Mouse (Mus musculus) heart, postnatal 4 days (tissue): ENCODE measurements at regions not wholly inside any gene's neighbourhood (a gene's known extent, or its start where the extent isn't known, plus 50 kb on each side); places are given as distances from the start of the nearest gene placed in this dataset.
"Not testable (repeated sequence)": the region's sequence is repeated elsewhere in the genome, so short reads cannot be mapped to it uniquely, and the experiment has no call there.

Source experiments
- DNase-seq: peaks from one replicate; pipeline ENCODE4 v3.0.0; 2021

GRCm38 (mm10) chr1:193516395-193516794 is 146.3 kb upstream of the Camk1g start:
- DNase-seq: no peak

GRCm38 (mm10) chr1:193513929-193514710 is 144.0 kb upstream of the Camk1g start:
- peak; percentile 18 for DNase-seq

GRCm38 (mm10) chr1:193510066-193510793 is 140.1 kb upstream of the Camk1g start:
- DNase-seq: no peak

- DNase-seq: no peak
Measured at GRCm38 (mm10) chr1:193508271-193508670, 138.2 kb upstream of the Camk1g start.

DNA sequence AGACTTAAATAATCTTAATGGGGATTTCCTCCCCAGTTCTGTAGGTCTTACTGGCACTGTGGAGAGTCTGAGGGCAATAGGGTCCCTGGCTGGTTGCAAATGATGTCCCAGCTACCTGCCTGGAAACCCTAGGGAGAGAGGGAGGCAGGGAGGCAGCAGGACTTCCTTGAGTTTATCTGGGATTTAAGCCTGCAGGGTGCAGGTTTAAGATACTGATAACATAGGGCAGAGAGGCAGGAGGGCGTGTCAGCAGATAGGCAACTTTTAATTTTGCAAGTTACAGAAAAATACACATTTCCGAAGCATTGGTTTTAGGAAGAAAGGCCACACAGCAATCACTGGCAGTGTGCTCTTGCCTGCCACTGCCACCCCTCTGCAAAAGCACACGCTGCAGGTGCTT is 136.9 kb upstream of the Camk1g start:
- no peak for DNase-seq

DNA sequence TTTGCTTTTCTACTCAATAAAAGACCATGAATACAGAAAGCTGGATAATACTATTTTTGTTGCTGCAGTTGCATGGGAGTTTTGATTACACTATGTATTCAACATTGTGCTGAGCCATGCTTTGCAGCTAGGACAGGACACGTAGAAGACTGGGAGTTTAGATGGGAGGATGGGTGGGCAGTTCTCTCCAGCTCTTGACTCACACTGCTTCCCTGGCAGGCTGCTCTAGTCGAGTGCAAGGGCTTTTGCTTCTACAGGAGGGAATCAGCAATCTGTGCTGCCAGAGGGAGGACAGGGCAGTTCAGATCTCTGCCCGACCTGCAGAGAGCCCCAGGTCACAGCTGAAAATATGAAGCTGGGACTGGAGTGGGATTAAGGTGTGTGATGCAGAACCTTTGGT is 135.3 kb upstream of the Camk1g start:
- DNase-seq: no peak

DNA sequence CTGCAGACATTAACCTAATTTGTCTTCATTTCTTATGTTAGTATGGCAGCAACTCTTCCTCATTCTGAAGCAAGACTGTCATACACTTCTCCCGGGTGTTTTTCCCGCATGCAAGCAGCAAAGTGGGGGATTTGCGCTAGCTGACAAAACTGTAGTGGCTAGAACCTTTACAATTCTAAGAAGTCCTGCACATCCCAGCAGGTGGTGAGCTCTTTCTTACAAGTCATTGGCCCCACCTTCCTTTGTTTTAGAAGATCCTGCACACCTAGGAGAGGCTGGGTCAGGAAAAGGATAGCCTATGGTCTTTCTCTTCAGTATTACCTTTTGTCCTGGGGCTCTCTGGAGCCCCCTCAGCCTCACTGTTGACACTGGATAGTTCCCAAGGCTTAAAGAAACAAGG is 134.5 kb upstream of the Camk1g start:
- DNase-seq: no peak

DNA sequence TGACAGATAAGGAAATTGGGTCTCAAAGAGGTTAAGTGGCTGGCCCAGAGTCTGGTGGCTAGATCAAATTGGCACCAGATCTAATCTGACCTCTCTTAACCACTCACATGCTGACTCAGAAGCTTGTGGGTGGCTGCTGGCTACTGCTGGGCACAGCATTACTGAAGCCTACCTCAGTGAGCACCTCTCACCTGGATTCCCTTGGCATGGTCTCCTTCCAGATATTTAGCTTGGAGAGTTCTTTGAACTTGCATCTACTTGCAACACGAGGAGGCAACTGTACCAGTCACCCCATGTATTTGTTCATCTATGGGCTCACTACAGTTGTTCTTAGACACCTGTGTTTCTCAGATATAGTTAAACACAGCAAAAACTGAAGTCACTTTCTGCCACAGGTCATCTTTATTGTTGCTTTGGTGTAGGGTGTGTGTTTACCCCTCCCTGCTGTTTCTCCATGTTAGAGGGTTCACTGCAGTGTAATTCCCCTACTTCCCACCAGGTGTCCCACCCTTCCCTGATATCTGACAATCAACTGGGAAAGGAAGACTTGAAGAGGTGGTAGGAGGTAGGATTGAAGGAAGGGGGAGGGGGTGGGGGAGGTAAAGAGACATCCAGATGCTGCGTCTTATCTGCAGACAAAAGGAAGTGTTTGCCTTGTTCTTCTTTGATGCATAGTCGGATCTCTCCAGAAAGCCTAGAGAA is 133.7 kb upstream of the Camk1g start:
- DNase-seq: peak; percentile 61

DNA sequence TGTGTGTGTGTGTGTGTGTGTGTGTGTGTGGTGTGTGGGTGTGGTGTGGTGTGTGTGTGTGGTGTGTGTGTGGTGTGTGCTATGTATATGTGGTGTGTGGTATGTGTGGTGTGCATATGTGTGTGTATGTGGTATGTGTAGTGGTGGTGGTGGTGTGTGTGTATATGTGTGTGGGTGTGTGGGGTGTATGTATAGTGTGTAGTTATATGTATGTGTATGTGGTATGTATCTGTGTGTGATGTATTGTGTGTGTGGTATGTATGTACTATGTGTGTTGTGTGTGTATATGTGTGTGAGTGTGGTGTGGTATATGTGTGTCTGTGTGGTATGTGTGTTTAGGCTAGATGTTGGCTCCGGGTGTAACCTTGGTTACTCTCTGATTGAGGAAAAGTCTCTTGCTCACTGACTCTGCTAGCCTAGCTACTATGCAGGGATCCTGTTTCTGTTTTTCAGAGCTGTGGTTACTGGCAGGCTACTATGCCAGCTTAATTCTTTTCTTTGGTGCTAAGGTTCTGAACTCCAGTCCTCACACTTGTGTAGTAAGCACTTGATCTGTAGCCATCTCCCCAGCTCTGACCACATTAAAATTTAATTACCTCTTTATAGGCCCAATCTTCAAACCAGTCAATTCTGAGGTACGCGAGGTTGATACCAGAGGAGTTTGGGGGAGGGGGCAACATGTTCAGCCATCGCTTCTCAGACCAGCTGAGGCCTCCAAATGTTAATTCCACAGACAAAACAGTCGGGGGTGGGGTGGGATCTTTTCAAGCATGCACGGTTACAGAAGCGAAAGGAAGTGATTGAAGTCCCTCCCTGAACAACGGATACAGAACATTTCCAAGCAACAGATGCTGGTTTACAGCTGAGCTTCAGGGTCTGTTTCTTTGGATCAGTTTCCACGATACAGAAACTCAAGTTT is 126.4 kb upstream of the Camk1g start:
- no peak for DNase-seq

DNA sequence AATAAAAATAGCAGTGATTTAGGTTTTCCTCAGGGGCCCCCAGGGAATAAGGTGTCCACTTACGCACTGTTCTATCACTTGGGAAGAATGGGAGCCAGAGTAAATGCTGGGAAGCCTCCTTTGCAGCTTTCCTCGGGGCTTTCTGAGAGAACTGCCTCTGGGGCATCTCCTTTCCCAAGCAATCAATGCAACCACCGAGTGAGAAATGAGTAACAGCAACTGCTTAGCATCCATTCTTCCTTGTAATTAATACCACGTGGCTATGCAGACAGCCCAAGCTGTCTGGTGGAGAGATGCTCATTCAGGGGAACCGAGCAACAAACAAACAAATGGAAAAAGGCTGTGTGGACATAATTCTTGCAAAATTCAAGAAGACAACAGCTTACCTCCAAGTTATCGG is 117.9 kb upstream of the Camk1g start:
- DNase-seq: no peak

DNA sequence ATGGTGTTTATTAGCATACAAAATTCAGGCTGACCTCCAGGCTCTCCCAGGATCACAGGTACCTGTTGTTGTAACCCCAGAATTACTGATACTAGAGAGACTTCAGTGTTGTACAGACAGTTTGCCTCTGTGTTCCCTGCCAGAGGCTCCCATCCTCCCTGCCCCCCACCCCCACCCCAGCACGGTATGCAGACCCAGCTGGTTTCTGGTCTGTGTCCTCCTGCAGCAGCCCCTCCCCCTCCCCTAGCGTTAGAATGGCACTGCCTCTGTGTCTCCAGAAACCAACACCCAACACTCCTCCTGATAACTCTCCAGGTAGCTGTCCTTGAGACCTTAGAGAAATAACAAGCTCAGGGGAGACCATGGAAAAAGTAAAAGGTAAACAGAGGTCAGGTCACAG is 116.6 kb upstream of the Camk1g start:
- DNase-seq: not testable (repeated sequence)

GRCm38 (mm10) chr1:193484977-193485376 is 114.9 kb upstream of the Camk1g start:
- no peak for DNase-seq

DNA sequence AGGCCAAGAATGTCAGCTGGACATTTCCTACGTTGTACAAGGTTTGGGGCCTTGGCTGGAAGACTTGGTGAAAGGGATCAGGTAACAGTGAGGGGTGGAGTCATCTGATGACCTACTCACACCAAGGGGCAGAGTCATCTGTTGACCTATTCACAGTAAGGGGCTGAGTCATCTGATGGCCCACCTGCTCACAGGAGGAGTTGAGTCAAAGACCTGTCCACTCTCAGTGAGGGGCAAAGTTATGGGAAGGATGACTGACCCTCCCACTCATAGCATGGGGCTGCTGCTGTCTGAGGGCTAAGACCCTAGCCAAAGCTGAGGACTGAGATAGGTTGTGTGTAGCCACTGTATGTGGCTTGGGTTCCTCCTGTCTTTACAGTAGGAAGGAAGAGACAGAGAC is 107.2 kb upstream of the Camk1g start:
- no peak for DNase-seq

GRCm38 (mm10) chr1:193476805-193477204 is 106.7 kb upstream of the Camk1g start:
- DNase-seq: no peak

DNA sequence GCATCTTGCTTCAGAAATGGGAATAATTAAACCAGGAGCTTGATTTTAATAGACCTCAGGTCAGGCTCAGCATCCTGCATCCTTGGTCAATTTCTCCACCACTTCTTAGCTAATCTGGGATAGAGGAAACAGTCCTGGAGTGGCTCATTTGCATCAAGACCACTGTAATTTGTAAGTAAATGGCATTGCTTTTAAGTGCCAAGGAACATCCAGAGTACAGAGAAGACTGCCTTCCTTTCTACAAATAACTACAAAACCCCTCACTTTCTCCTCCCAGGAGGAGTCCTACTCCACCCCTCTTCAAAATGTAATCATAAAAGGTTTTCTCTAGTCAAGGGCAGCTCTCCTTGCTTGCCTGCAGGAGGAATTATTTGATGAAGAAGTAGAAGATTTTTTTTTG is 96.2 kb upstream of the Camk1g start:
- DNase-seq: no peak

DNA sequence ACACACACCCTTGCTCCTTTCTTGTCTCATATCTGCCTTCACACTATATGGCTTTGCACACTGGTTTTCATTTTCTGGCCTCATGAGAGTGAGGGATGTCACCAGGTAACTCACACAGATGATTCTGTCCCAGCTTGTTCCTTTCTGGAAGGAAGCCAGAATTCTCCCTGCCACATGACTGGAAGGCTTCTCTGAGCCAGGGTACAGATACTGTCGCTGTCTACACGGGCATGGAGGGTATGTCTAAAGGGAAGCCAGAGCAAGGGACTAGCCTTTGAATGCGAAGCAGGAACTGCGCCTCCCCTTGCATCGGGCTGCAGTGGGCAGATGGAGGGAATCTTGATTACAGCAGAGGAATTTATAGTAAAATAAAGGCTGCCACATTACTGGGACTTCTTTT is 89.6 kb upstream of the Camk1g start:
- DNase-seq: peak; percentile 15

DNA sequence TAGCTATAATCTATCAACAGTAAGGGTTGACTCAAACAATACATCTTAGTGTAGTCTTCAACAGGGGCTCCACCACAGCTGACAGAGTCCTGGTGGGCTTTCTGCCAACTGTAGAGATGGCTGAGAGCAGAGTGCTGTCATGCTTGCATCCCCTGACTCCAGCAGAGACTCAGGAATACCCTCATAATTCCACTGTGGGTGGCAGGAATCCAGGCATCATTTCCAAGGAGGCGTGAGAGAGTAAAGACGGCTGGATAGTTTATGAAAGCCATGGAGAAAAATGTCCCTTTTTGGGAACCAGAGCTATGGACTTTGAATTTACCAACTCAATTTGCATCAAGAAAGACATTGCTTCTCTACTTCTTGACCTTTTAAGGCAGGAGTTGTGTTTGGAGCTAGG is 87.8 kb upstream of the Camk1g start:
- no peak for DNase-seq

DNA sequence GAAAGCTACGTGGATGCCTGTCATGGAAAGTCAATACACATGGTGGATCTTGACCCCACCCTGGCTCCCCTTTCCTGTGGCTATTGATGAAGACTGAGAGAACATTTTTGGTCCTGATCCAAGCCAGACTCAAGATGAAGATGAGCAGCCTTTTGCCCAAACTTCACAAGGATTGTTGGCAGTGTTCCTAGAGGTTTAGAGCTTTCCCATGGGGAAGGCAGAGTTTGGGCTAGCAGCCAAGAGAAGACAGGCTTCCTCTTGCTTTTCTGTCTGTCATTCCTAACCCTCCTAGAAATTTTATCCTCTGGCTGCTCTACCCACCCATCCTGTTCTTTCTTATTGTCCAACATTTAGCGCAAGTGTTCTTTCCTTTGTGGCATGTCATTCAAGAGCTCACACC is 83.6 kb upstream of the Camk1g start:
- DNase-seq: no peak

GRCm38 (mm10) chr1:193451471-193452135 is 81.5 kb upstream of the Camk1g start:
- DNase-seq: no peak

GRCm38 (mm10) chr1:193450814-193451213 is 80.7 kb upstream of the Camk1g start:
- no peak for DNase-seq

DNA sequence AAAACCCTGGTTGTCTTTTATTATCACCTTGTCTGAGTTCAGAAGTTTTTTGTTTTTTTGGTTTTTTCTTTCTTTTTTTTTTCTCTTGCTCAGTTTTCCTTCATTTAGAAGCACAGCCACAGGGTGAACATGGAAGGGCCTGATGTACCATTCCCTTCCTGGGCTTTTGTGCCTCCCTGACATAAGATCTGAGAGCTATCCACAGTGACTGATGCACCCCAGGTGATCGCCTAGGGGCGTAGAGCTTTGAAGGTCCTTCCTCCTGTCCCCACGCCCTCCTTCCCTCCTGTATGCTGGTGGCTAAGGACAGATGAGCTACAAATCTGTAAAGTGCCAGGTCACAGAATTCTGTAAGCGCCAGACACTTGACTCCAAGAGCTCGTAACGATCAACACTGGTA is 80.1 kb upstream of the Camk1g start:
- no peak for DNase-seq
